Mouse (Mus musculus) brain, embryonic 14.5 days (tissue): Measurements from ENCODE around the gene Fbxl8. TPM values are rescaled to one million over a fixed set of nuclear protein-coding genes. Genes with fewer than 3 reads are reported as not detected.
A peak's percentile ranks its signal among the peaks of the same experiment; 100 is the strongest.

Experiments
- DNase-seq: peaks from one replicate; pipeline ENCODE4 v3.0.0-alpha.2; 2011; ENCODE audit warnings: low read depth
- CTCF ChIP-seq: fragments of 200-500 bp; IDR thresholded peaks from 2 replicates; pipeline ENCODE4 v1.5.1; 2012; ENCODE audit warnings: inconsistent platforms, mild to moderate bottlenecking, moderate library complexity, borderline replicate concordance; ENCODE audit not compliant: insufficient read depth, insufficient read length; ENCODE audit errors: extremely low read depth
- POLR2A ChIP-seq: fragments of 200-500 bp; IDR thresholded peaks from 2 replicates; pipeline ENCODE4 v1.6.1; 2012; ENCODE audit warnings: mild to moderate bottlenecking, inconsistent platforms, borderline replicate concordance; ENCODE audit not compliant: poor library complexity, insufficient read depth, insufficient read length, severe bottlenecking; ENCODE audit errors: extremely low read depth
- polyA plus RNA-seq: library from polyadenylated mRNA; depleted of rRNA; stranded (reverse); fragments of >200 nt; gene quantifications from 2 replicates; pipeline ENCODE4 v1.2.3, GENCODE M21; 2012

The Fbxl8 gene
- polyA plus RNA-seq, 1 experiment: 1.00 TPM

DNA sequence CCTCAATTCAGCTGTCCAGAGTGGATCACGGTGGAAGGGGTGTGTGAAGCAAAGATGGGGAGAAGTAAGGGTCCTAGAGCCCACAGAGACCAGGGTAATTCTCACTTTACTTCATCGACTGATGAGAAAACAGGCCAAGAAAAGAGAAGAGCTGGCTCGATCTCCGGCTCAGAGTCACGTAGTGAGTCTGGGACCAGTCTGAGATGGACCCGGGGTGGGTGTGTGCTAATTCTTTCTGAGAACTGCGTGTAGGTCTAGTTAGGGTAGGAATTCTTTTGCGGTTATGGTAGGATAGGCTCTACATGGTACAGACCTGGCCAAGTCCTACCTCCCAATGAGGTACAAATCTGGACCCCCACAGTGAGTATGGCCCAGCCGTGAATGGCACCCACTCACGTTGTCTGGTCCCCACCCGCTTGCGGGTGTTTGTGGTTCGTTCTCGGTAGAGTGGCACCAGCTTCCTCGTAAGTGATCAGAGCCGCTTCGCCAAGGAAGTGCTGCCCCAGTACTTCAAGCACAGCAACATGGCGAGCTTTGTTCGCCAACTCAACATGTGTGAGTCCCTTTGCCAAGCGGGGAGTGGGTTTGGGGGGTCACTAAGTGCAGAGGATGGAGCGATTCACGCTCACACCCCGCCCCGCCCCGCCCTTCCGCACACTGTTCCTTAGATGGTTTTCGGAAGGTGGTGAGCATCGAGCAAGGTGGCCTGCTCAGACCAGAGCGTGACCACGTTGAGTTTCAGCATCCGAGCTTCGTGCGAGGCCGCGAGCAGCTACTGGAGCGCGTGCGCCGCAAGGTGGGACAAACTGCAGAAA, 5.9 kb downstream of the Fbxl8 start:
- no peak for TF ChIP-seq CTCF
- no peak for TF ChIP-seq POLR2A
- DNase-seq: no peak

DNA sequence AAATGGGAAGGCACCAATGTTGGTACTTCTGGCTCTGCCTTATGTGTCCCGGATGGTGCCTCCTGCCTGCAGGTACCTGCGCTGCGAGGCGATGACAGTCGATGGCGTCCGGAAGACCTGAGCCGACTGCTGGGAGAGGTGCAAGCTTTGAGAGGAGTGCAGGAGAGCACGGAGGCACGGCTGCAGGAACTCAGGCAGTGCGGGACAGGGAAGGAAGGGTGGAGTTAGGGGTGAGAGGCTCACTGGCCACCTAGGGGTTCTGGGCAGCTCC, 6.4 kb downstream of the Fbxl8 start:
- no peak for DNase-seq
- TF ChIP-seq POLR2A (no peak), CTCF (no peak)

GRCm38 (mm10) chr8:105275387-105275786, 10.9 kb downstream of the Fbxl8 start:
- no peak for TF ChIP-seq CTCF
- no peak for TF ChIP-seq POLR2A
- no peak for DNase-seq

GRCm38 (mm10) chr8:105275840-105276239, 11.4 kb downstream of the Fbxl8 start, which contains the start of gene Nol3:
TSS of gene Nol3 (plus strand) at chr8:105276140.
- DNase-seq: no peak
- TF ChIP-seq CTCF (no peak), POLR2A (no peak)

- DNase-seq: peak; percentile 73
- no peak for TF ChIP-seq CTCF
- TF ChIP-seq POLR2A: no peak
Measured at GRCm38 (mm10) chr8:105276292-105277120, 12.1 kb downstream of the Fbxl8 start.

DNA sequence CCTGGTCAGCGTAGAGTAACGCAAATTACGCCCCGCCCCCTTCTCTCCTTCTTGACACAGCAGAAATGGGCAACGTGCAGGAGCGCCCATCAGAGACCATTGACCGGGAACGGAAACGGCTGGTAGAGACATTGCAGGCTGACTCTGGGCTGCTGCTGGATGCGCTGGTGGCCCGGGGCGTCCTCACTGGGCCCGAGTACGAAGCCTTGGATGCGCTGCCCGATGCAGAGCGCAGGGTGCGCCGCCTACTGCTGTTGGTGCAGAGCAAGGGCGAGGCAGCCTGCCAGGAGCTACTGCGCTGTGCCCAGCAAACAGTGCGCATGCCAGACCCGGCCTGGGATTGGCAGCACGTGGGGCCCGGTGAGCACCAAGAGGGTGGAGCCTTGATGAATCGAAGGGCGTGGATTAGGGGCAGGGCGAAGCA, 14.5 kb downstream of the Fbxl8 start:
- DNase-seq: peak; percentile 89
- TF ChIP-seq CTCF: no peak

GRCm38 (mm10) chr8:105280567-105280966, 16.1 kb downstream of the Fbxl8 start:
- DNase-seq: no peak
- TF ChIP-seq CTCF (no peak), POLR2A (no peak)

GRCm38 (mm10) chr8:105281821-105282220, 17.4 kb downstream of the Fbxl8 start:
- DNase-seq: no peak
- TF ChIP-seq POLR2A (no peak), CTCF (no peak)

DNA sequence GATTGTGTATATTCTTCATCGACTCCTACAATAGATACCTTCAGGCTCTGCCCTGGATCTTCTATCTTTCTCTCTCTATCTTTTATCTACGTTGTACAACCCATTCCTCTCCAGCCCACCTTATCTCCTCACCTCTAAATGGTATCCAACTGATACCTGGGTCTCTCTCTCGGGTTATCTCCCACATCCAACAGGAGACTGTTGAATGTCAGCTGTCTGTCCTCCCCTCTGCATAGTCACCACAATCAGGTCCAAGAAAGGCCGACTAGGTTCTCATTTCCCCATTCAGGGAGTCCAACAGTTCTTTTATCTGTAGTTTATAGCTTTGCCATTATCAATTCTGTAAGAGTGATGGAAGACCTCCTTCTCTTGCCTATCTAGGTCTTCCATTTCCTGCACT, 17.8 kb downstream of the Fbxl8 start:
- DNase-seq: no peak
- TF ChIP-seq POLR2A (no peak), CTCF (no peak)

GRCm38 (mm10) chr8:105283074-105283473, 18.6 kb downstream of the Fbxl8 start:
- TF ChIP-seq CTCF (peak; percentile 59), POLR2A (no peak)
- no peak for DNase-seq

DNA sequence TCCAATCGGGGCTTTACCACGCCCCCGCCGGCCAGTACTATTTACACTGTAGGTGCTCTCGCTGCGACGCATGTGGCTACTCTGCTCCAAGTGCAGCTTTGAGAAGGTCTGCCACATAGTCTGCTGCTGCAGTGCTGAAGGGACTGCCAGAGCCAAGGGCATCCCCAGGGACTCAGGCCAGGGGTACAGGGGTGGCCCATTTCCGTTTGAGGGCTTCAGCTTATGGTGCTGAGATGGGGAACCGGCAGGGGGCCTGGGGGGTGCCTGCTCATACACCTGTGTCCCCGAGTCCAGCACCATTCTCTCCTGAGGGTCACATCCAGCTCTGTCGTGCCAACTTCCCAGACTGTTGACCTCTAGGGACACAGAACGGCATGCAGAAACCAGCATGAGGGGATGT, 21.1 kb downstream of the Fbxl8 start:
- DNase-seq: no peak
- TF ChIP-seq CTCF (no peak), POLR2A (no peak)

- TF ChIP-seq CTCF (no peak), POLR2A (no peak)
- no peak for DNase-seq
Measured at GRCm38 (mm10) chr8:105286907-105287306, 22.5 kb downstream of the Fbxl8 start.

GRCm38 (mm10) chr8:105288231-105288630, 23.8 kb downstream of the Fbxl8 start:
- DNase-seq: no peak
- TF ChIP-seq POLR2A: no peak
- TF ChIP-seq CTCF: no peak
